ENCODE assay signal across 9 mouse cellular contexts in genomic region chr2:153458022-153458441, GRCm38 (mm10). TPM values are rescaled to one million over a fixed set of nuclear protein-coding genes. Genes with fewer than 3 reads are reported as not detected.
A peak's percentile ranks its signal among the peaks of the same experiment; 100 is the strongest.
DNase-seq lines count a peak whose midpoint lies in the region; ATAC-seq lines count a peak whose summit lies in the region.
"Had no signal": no experiment of that assay in that cellular context is flagged by ENCODE, and none has a peak within 500 bp of the region (broad histone marks: within the 10 kb centered on the region; RNA-seq: fewer than 3 reads in every experiment).

No protein-coding gene starts in this region.

- no peaks in the 10 kb centered on the region for H3K27me3 ChIP-seq in embryonic facial prominence, embryonic 10.5 days (replicated peaks; ENCODE audit: low read depth, poor library complexity, severe bottlenecking)
- no peaks in the 10 kb centered on the region for H3K27me3 ChIP-seq in limb, embryonic 15.5 days

- WGBS in embryonic facial prominence, embryonic 10.5 days, result 37% methylated on average over 3 of the region's 3 CpGs
- 30% methylated on average over 3 of the region's 3 CpGs for WGBS in limb, embryonic 15.5 days

- H3K36me3 ChIP-seq in embryonic facial prominence, embryonic 10.5 days (replicated peaks), result no peaks in the 10 kb centered on the region
- no peaks in the 10 kb centered on the region for H3K36me3 ChIP-seq in limb, embryonic 15.5 days

- H3K4me1 ChIP-seq in embryonic facial prominence, embryonic 10.5 days, result peaks cover 61% of the 10 kb centered on the region
- H3K4me1 ChIP-seq in limb, embryonic 15.5 days, result peaks cover 12% of the 10 kb centered on the region; the same call in 1 of the 2 replicates

- H3K9ac ChIP-seq in limb, embryonic 15.5 days, result no peak overlapping the region

- ATAC-seq in limb, embryonic 15.5 days (ENCODE audit: insufficient number of reproducible peaks, low FRiP score, low TSS enrichment, low read depth), result no peak
- ATAC-seq: activated CD4-positive, CD25-positive, alpha-beta regulatory T cell, adult 4 months had no signal

- no peak overlapping the region for H3K4me3 ChIP-seq in embryonic facial prominence, embryonic 10.5 days
- no peak overlapping the region for H3K4me3 ChIP-seq in limb, embryonic 15.5 days

- H3K9me3 ChIP-seq in embryonic facial prominence, embryonic 10.5 days, result no peaks in the 10 kb centered on the region
- no peaks in the 10 kb centered on the region for H3K9me3 ChIP-seq in limb, embryonic 15.5 days

- peak overlapping the region; percentile 81 for H3K27ac ChIP-seq in embryonic facial prominence, embryonic 10.5 days (replicated peaks)
- H3K27ac ChIP-seq in limb, embryonic 15.5 days, result peak overlapping the region; percentile 38; the same call in 1 of the 2 replicates

- H3K4me2 ChIP-seq in limb, embryonic 15.5 days, result no peak overlapping the region

- intact Hi-C loops in heart, postnatal 14 days (cut with DNase I), result no loop called here

- DNase-seq in adrenal gland, adult 2 months, result peak; percentile 30
- DNase-seq in adrenal gland, postnatal 36 days, result no peak
- DNase-seq in embryonic facial prominence, embryonic 10.5 days (ENCODE audit: low spot score), result no peak
- DNase-seq in heart, postnatal 14 days, result peak; percentile 48 to 62
- no peak for DNase-seq in left cerebral cortex, adult 18-20 months (ENCODE audit: low spot score in 2 of 2)
- no peak for DNase-seq in testis, postnatal 14 days (ENCODE audit: low spot score)
- DNase-seq in thymus, postnatal 14 days, result no peak

RNA-seq across cellular contexts. Expression of gene 4930404H24Rik, which starts 34.6 kb away (rescaled TPM):
- not detected for total RNA-seq in adrenal gland, adult 2 months (2021)
- not detected in 2 replicates for polyA plus RNA-seq in adrenal gland, adult 2 months (2012; rRNA removed)
- total RNA-seq in adrenal gland, postnatal 36 days (2021), result not detected
- not detected in 2 replicates for polyA plus RNA-seq in embryonic facial prominence, embryonic 10.5 days (2016; fragmentation: Nextera tagmentation; extraction: Ambion mirVana)
- not detected for total RNA-seq in heart, postnatal 14 days (2021)
- polyA plus RNA-seq in limb, embryonic 15.5 days (2015; fragmentation: Nextera tagmentation; extraction: Ambion mirVana), result not detected in 2 replicates
- total RNA-seq in left cerebral cortex, adult 18-20 months (2021), result 1 to 10 TPM in 1 of 2 experiments, not detected in 1; 1.3 TPM
- polyA plus RNA-seq: activated CD4-positive, CD25-positive, alpha-beta regulatory T cell, adult 4 months had no signal

Comparison
In these comparisons a context has a peak if more than half of its experiments do, and no peak if none do; other contexts are left out.
1. DNase-seq: peak in adrenal gland, adult 2 months (single experiment) and heart, postnatal 14 days (2 of 2); none in adrenal gland, postnatal 36 days (0 of 2), embryonic facial prominence, embryonic 10.5 days (single experiment), left cerebral cortex, adult 18-20 months (0 of 2), testis, postnatal 14 days (single experiment) and thymus, postnatal 14 days (single experiment).